Mouse (Mus musculus) frontal cortex, adult 2 months (tissue): Measurements from ENCODE around the gene Tmem53. TPM values are rescaled to one million over a fixed set of nuclear protein-coding genes. Genes with fewer than 3 reads are reported as not detected.

Source experiments
- DNase-seq, 2 experiments: peaks; one replicate each; pipeline ENCODE4 v3.0.0; 2022; ENCODE audit warnings: low spot score in 1 of 2; ENCODE audit errors: extremely low spot score in 1 of 2
- polyA plus RNA-seq: library from polyadenylated mRNA; depleted of rRNA; stranded (reverse); fragments of >200 nt; gene quantifications from 2 replicates; pipeline ENCODE4 v1.2.3, GENCODE M21; 2012; rRNA removed

Gene Tmem53
- polyA plus RNA-seq, 1 experiment, result 7.9 TPM

DNA sequence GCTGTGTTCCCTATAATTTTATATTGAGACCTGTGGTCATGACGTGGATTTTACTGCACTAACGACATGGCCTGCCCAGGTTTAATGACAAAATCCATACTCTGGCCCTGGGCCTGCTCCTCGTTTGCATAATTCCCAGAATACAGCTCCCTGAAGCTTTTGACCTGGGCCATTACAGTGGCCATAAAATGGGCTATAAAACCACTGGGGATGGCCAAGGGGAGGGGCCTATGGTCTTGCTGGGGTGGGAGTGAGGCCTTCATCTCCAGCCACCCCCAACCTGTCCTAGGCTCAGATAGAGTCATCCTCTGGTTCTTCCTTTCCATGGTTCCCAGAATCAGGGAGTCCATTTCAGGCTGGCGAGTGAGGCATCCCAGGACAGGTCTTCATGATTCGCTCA lies 60.1 kb downstream of the Tmem53 start:
- DNase-seq, result no peak

DNA sequence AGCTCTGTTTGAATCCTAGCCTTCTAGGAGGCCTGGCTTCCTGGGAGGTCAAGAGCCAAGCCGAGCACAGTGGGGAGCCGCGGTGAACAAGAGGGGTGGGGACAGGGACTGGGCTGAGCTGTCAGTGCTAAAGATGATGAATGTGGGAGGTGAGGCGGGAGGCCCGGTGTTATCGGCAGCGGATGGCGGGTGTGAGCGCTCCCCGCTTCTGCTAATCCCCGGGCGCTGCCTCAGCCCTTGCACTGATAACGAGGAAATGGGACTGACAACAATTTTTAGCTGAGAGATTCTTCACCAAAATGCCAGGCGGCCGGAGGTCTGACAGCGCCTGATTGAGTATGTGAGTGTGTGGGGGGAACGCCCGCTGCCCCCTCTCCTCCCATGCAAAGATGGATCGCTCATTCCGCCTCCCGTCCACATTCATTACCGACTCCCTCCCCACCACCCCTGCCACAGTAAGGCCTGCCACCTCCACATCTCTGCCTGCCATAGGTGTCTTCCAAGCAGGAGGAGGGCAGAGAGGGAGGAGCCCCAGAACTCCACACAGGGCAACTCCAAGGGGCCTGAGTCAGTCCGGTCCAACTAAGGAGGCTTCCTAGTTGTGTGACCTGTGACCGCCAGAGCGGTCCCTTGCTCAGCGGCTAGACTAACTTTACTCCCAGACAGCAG lies 60.8 kb downstream of the Tmem53 start:
- DNase-seq, result no peak

DNA sequence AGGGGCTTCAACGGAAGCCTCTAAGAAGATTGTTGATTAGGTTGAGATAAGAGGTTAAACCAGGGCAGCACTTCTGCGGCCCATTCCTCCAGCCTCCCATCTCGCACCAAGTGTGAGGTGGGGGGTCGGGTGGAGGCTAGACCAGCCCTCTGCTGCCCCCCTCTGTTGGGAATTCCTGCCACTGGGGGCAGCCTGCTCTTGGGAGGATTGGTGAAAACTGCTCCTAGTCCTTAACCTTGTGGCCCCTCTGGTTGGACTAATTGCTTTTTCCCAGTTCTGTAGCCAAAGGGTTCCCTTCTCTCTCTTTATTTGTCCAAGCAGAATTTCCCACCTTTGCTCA lies 61.3 kb downstream of the Tmem53 start:
- no peak for DNase-seq

DNA sequence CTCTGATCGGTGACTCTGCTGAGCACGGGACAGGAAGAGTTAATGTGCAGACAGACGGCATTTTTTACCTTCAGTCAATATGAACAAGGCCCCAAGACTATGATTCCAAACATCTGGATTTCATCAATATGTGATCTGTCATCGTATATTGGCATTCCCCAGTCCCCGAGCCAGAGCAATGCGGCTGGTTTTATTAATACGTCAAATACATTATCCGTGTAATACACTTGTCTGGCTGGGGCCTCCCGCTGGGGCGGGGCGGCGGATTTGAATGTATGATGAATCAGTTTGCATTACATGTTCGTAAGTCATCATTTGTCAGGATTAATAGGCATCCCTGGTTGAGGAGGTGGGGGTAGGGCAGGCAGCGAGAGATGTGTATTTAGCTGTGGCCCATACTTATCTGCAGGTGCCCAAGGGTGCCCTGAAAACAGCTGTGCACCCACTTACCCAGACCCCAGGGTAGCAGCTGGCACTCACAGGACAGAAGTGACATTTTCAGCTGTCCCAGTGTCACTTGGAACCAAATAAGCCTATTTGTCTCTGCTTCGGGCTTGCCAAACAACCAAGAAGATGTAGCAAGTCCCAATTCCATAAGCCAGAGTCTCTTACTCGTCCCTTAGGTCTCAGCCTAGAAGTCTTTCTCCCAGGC lies 63.2 kb downstream of the Tmem53 start:
- no peak for DNase-seq

- DNase-seq, result no peak
Measured at GRCm38 (mm10) chr4:117316800-117317199, 65.0 kb downstream of the Tmem53 start.

- no peak for DNase-seq
Measured at GRCm38 (mm10) chr4:117317701-117318190, 66.0 kb downstream of the Tmem53 start.

Other genes with a start within 250 kb of the Tmem53 start
- gene Eif2b3, start 232.5 kb upstream of the Tmem53 start, polyA plus RNA-seq, result 18.9 and 19.7 TPM in 2 replicates
- 2.7 and 2.9 TPM in 2 replicates for gene Ptch2, start 155.9 kb upstream of the Tmem53 start, polyA plus RNA-seq
- 21.9 and 25.6 TPM in 2 replicates for gene Btbd19, start 126.2 kb upstream of the Tmem53 start, polyA plus RNA-seq
- 0.15 and 0.32 TPM in 2 replicates for gene Tctex1d4, start 125.2 kb upstream of the Tmem53 start, polyA plus RNA-seq
- 11.2 and 15.6 TPM in 2 replicates for gene Plk3, start 118.0 kb upstream of the Tmem53 start, polyA plus RNA-seq
- 496 and 568 TPM in 2 replicates for gene Rps8, start 95.7 kb upstream of the Tmem53 start, polyA plus RNA-seq
- gene Kif2c, start 69.3 kb upstream of the Tmem53 start, polyA plus RNA-seq, result 0.32 and 0.46 TPM in 2 replicates
- 0.67 and 1.00 TPM in 2 replicates for gene Armh1, start 174 bp downstream of the Tmem53 start, polyA plus RNA-seq
- 193 and 212 TPM in 2 replicates for gene Rnf220, start 245.1 kb downstream of the Tmem53 start, polyA plus RNA-seq